Mouse (Mus musculus) hindbrain, postnatal 0 days (tissue): Measurements from ENCODE around the gene Arhgef10l. TPM values are rescaled to one million over a fixed set of nuclear protein-coding genes. Genes with fewer than 3 reads are reported as not detected.
A peak's percentile ranks its signal among the peaks of the same experiment; 100 is the strongest.

ENCODE experiments used
- ATAC-seq: fragments of 200-750 bp; cut with Nextera tagmentation; 2 replicates; pipeline ENCODE4 v1.8.0; 2017; ENCODE audit warnings: mild to moderate bottlenecking, moderate TSS enrichment, moderate library complexity
- DNase-seq: peaks from one replicate; pipeline ENCODE4 v3.0.0-alpha.2; 2015; ENCODE audit warnings: low spot score
- H3K27ac ChIP-seq: fragments of 300-500 bp; sonication (generic); 2 replicates; pipeline ENCODE4 v1.5.1; 2014; ENCODE audit warnings: mild to moderate bottlenecking
- H3K27me3 ChIP-seq: fragments of 300-500 bp; sonication (generic); 2 replicates; pipeline ENCODE4 v1.6.1; 2014; ENCODE audit warnings: low read length, mixed read lengths; ENCODE audit not compliant: insufficient read depth
- H3K36me3 ChIP-seq: fragments of 300-500 bp; sonication (generic); 2 replicates; pipeline ENCODE4 v1.6.1; 2014; ENCODE audit warnings: low read length, mixed read lengths; ENCODE audit not compliant: insufficient read depth
- H3K4me1 ChIP-seq: fragments of 300-500 bp; sonication (generic); 2 replicates; pipeline ENCODE4 v1.6.1; 2014; ENCODE audit warnings: antibody characterized with exemption, low read length, mixed read lengths; ENCODE audit not compliant: insufficient read depth
- H3K4me2 ChIP-seq: fragments of 300-500 bp; sonication (generic); 2 replicates; pipeline ENCODE4 v1.6.1; 2014; ENCODE audit warnings: low read depth, mild to moderate bottlenecking, low read length, moderate library complexity, mixed read lengths
- H3K4me3 ChIP-seq: fragments of 300-500 bp; sonication (generic); 2 replicates; pipeline ENCODE4 v1.5.1; 2014; ENCODE audit warnings: low read length
- H3K9ac ChIP-seq: fragments of 300-500 bp; sonication (generic); replicated peaks from 2 replicates; pipeline ENCODE4 v1.6.1; 2014; ENCODE audit warnings: mild to moderate bottlenecking, low read length, moderate library complexity, mixed read lengths
- H3K9me3 ChIP-seq: fragments of 300-500 bp; sonication (generic); 2 replicates; pipeline ENCODE4 v1.6.1; 2016; ENCODE audit warnings: low read length, mixed read lengths
- CTCF ChIP-seq: IDR thresholded peaks from 2 replicates; pipeline ENCODE4 v1.5.1; 2016; ENCODE audit warnings: antibody characterized with exemption, control low read depth, low read depth
- WGBS: fragments of 180-500 bp; shearing (Covaris S2); extraction: QIAGEN DNeasy Blood & Tissue Kit; methylation state at CpG from one replicate; pipeline ENCODE4 v1.1.7; 2014; 5-methylcytosine and 5-hydroxymethylcytosine counted together
- polyA plus RNA-seq: library from polyadenylated mRNA; unstranded; fragments of >200 nt; fragmentation: Nextera tagmentation; extraction: Ambion mirVana; gene quantifications from 2 replicates; pipeline ENCODE4 v1.2.1, GENCODE M21; 2015
- total RNA-seq: library from RNA; depleted of rRNA; stranded (reverse); fragments of >200 nt; gene quantifications from 2 replicates; pipeline ENCODE4 v1.2.3, GENCODE M21; 2014

Gene Arhgef10l
- total and polyA plus RNA-seq, 2 experiments from 2014 or later, result 22.5 to 79.2 TPM

DNA sequence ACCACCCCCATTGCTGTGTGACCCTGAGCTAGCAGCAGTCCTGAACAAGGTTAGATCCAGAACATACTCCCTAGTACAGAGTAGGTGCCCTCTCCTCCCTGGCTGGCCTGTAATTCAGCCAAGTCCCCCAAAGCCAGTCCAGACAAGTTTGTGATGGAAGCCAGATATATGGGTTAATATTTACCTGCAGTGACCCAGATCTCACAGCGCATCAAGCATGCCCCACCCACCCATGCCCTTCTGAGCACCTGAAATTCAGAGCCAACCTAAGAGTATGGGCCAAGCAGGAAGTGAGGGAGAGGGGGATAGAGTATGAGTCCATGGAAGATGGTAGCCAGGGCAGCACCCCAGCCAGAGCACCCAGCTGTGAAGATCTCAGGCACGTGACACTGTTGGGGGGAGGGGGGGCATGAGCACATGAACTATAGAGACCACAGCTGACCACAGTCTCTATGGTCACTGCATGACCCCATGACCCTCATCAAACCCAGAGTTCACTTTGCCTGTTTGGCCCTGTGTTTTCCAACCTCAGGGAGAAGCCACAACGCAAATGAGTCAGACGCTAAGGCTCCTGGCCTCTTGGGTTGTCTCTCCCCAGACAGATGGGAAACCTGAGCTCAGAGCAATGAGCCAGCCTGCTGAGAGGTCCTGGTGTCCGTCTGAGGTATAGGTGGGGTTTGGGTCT, 29.4 kb downstream of the Arhgef10l start:
- H3K27me3 ChIP-seq, result no peaks in the 10 kb centered on the region
- no peak for TF ChIP-seq CTCF
- H3K4me2 ChIP-seq, result no peak overlapping the region
- DNase-seq (no peak), ATAC-seq (no peak)
- H3K4me3 ChIP-seq, result no peak overlapping the region
- 0 out of 2 replicates have a peak, but pooled peaks cover 4% of the 10 kb centered on the region for H3K4me1 ChIP-seq
- H3K27ac ChIP-seq, result no peak overlapping the region
- no peak overlapping the region for H3K9ac ChIP-seq
- WGBS, result 71% methylated on average over 5 of the region's 5 CpGs
- no peaks in the 10 kb centered on the region for H3K36me3 ChIP-seq
- no peaks in the 10 kb centered on the region for H3K9me3 ChIP-seq

DNA sequence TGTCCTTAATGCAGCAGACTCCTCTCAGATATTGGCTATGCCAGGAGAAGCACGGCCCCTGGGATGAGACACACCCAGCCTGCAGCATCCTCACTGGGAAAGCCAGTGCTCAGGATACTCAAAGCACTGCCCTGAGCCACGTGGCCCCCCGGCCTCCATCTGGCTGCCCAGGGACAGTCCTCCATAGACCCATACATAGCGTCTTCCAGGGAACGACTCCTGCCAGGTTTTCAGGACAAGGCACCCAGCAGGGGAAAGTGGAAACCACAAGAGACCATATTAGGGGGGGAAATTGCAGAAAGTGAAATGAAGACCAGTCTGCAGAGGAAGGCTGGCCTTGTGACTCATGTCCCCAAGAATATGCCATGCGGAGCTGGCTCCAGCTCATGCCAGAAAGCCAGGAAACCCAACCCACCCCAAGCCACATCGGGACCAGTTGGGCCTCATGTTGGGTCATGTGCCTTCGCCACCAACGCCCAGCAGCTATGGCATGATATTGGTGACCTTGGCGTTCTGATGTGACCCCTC, 30.9 kb downstream of the Arhgef10l start:
- H3K9ac ChIP-seq, result no peak overlapping the region
- no peak overlapping the region for H3K4me3 ChIP-seq
- no peak overlapping the region for H3K27ac ChIP-seq
- ATAC-seq, result no peak
- no peaks in the 10 kb centered on the region for H3K27me3 ChIP-seq
- H3K9me3 ChIP-seq, result no peaks in the 10 kb centered on the region
- peaks cover 7% of the 10 kb centered on the region; the same call in 1 of the 2 replicates for H3K4me1 ChIP-seq
- 66% methylated on average over 10 of the region's 10 CpGs for WGBS
- no peaks in the 10 kb centered on the region for H3K36me3 ChIP-seq
- H3K4me2 ChIP-seq, result no peak overlapping the region
- TF ChIP-seq CTCF, result no peak
- no peak for DNase-seq

DNA sequence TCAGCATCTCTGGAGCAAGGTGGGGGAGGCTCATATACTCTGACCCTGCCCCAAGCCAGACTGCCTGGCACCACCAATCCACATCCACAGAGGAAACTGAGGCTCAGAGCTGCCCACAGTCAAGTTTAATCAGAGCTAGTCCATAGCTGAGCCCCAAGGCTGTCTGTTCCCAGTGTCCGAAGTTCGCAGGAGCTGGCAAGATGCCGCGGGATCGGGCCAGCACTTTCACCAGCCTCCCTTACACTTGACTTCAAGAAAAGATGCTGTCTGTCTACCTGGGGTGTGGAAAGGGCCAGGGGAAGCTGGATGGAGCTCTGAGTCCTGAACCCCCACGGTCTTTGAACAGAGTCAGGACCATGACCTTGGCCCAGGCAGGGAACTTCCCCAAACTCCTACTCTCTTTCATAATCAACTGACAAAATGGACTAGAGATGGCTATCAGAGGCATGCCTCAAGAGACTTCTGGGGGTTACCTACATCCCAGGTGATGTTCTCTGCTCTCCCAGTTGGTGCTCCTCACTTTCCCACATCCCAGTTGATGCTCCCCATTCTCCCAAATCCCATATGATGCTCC, 34.4 kb downstream of the Arhgef10l start:
- Histone ChIP-seq H3K9ac (0 out of 2 replicates have a peak overlapping the region, but pooled peaks have one; percentile 13), H3K4me1 (peaks cover 15% of the 10 kb centered on the region; the same call in 1 of the 2 replicates), H3K4me2 (no peak overlapping the region), H3K36me3 (no peaks in the 10 kb centered on the region; the same call in 1 of the 2 replicates), H3K27me3 (no peaks in the 10 kb centered on the region), H3K4me3 (no peak overlapping the region), H3K9me3 (no peaks in the 10 kb centered on the region), H3K27ac (no peak overlapping the region)
- TF ChIP-seq CTCF, result no peak
- DNase-seq (no peak), ATAC-seq (no peak)
- 77% methylated on average over 6 of the region's 6 CpGs for WGBS

DNA sequence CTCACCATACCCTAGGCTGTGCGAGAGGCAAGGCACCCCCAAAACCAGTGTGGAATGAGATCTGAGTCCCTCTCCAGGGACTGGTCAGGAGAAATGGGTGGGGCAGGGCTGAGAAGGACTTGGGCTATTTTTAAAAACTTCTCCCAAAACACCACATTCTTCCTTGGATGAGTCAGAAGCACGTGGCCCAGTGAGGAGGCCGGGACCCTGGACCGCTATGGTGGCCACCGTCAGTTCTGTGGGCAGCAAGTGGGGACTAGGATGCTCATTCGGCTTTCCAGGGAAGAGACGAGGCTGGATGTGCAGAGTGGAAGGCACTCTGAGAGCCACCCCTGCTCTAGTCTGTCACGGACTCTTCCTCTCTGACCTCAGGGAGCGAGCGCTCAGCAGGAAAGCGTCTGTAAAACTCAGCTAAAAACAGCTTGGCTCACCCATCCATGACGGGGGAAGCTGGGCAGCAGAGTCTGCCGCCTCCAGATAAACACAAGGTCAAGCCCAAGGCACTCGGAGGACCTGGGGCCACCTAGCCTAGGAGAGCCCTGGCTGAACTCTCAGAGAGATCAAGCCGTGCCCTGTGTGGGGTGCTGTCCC, 35.1 kb downstream of the Arhgef10l start:
- no peak for ATAC-seq
- Histone ChIP-seq H3K36me3 (peaks cover 4% of the 10 kb centered on the region), H3K9ac (0 out of 2 replicates have a peak overlapping the region, but pooled peaks have one; percentile 13), H3K4me3 (no peak overlapping the region), H3K27me3 (no peaks in the 10 kb centered on the region), H3K9me3 (no peaks in the 10 kb centered on the region), H3K4me2 (no peak overlapping the region), H3K4me1 (peaks cover 19% of the 10 kb centered on the region), H3K27ac (no peak overlapping the region)
- DNase-seq, result no peak
- whole genome bisulfite sequencing, result 42% methylated on average over 15 of the region's 15 CpGs
- no peak for TF ChIP-seq CTCF

DNA sequence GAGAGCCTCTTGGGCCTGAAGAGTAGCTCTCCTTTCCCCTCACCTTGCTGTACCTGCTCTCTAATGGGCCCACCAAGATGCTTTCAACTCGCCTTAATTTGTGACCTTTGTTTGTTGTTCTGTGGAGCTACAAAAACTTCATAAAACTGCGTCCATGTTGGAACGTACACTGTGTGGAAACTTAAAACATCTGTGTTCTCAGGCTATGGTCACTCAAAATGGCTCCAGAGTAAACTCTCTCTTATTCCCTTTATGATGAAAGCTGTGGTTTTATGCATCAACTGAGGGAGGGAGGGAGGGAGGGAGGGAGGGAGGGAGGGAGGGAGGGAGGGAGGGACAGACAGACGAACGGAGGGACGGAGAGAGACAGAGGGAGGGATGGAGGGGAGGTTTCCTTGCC, 35.7 kb downstream of the Arhgef10l start:
- no peak overlapping the region for H3K4me3 ChIP-seq
- DNase-seq (no peak), ATAC-seq (no peak)
- H3K9ac ChIP-seq, result no peak overlapping the region
- H3K4me2 ChIP-seq, result no peak overlapping the region
- 88% methylated on average over 3 of the region's 6 CpGs for WGBS
- no peak for TF ChIP-seq CTCF
- peaks cover 4% of the 10 kb centered on the region for H3K36me3 ChIP-seq
- H3K27ac ChIP-seq, result no peak overlapping the region
- H3K27me3 ChIP-seq, result no peaks in the 10 kb centered on the region
- peaks cover 25% of the 10 kb centered on the region for H3K4me1 ChIP-seq
- no peaks in the 10 kb centered on the region for H3K9me3 ChIP-seq

DNA sequence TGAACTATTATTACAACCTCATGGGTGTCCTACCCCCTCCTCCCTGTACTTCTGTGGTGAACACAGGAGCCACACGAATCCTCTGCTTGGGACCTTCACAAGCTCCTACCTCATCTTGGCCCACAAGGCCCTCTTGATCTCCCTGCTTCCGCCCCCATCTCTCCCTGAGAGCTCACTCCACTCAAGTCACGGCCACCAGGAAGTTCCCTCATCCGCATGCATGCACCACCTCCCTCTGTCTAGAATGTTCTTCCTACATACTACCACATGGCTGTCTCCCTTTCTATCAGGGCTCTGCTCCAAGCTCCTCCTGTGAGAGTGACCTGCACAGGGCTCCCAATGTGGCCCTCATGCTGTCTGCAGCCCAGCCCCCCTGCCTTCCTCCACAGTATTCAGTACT, 36.8 kb downstream of the Arhgef10l start:
- Histone ChIP-seq H3K4me2 (no peak overlapping the region), H3K27ac (no peak overlapping the region), H3K27me3 (no peaks in the 10 kb centered on the region), H3K9ac (no peak overlapping the region), H3K36me3 (peaks cover 4% of the 10 kb centered on the region), H3K9me3 (no peaks in the 10 kb centered on the region), H3K4me3 (no peak overlapping the region), H3K4me1 (peaks cover 35% of the 10 kb centered on the region)
- ATAC-seq, result no peak
- no peak for TF ChIP-seq CTCF
- no peak for DNase-seq
- WGBS, result 50% methylated on average over 4 of the region's 4 CpGs
